35 mouse cellular contexts compared by ENCODE assay signal in genomic region chr9:40641318-40641717, GRCm38 (mm10). TPM values are rescaled to one million over a fixed set of nuclear protein-coding genes. Genes with fewer than 3 reads are reported as not detected.
DNase-seq lines count a peak whose midpoint lies in the region; ATAC-seq and TF ChIP-seq lines count a peak whose summit lies in the region.
"Had no signal": no experiment of that assay in that cellular context is flagged by ENCODE, and none has a peak within 500 bp of the region (broad histone marks: within the 10 kb centered on the region; RNA-seq: fewer than 3 reads in every experiment).

No protein-coding gene starts in this region.

- ATAC-seq in granulocyte monocyte progenitor cell, adult 5-6 weeks (replicated peaks; ENCODE audit: poor library complexity, severe bottlenecking): peak; percentile 89
- ATAC-seq: activated CD4-positive, CD25-positive, alpha-beta regulatory T cell, adult 4 months; midbrain, embryonic 15.5 days had no signal

- DNase-seq in lung, postnatal 36 days: peak; percentile 49
- no peak for DNase-seq in lung, postnatal 14 days
- peak; percentile 64 for DNase-seq in 416B (ENCODE audit: low read depth)
- no peak for DNase-seq in layer of hippocampus, postnatal 25 days (ENCODE audit: extremely low spot score in 1 of 2, low spot score in 1 of 2)
- no peak for DNase-seq in adrenal gland, postnatal 25 days
- no peak for DNase-seq in layer of hippocampus, adult 9-10 months (ENCODE audit: low spot score)
- DNase-seq: adrenal gland, postnatal 10 days; cerebellum, adult 8-10 months; cerebellum, postnatal 36 days; gastrocnemius, postnatal 25 days; heart, adult 2 months; heart, postnatal 14 days; kidney, adult 8-10 months; kidney, postnatal 10 days had no signal

- 30% methylated on average over 2 of the region's 2 CpGs for WGBS in bone marrow, adult 2 months

- no peaks in the 10 kb centered on the region; the same call in 1 of the 2 replicates for H3K4me1 ChIP-seq in bone marrow, adult 2 months (ENCODE audit: control insufficient read depth, insufficient read depth, low read length)

- no peak for TF ChIP-seq POLR2A in bone marrow, adult 2 months (IDR thresholded peaks at IDR 0.05; ENCODE audit: borderline replicate concordance, control insufficient read depth, low read depth, low read length)

- H3K4me3 ChIP-seq in bone marrow, adult 2 months (replicated peaks; ENCODE audit: control insufficient read depth, low read depth, low read length): no peak overlapping the region
- H3K4me3 ChIP-seq: heart, adult 2 months; heart, embryonic 13.5 days; lung, embryonic 15.5 days; midbrain, embryonic 15.5 days had no signal

- peak overlapping the region; percentile 31; the same call in 1 of the 2 replicates for H3K27ac ChIP-seq in bone marrow, adult 2 months (ENCODE audit: control insufficient read depth, insufficient read depth, low read depth, low read length, poor library complexity)
- H3K27ac ChIP-seq: heart, adult 2 months; heart, embryonic 13.5 days; liver, embryonic 14.5 days; lung, embryonic 15.5 days; stomach, postnatal 0 days had no signal

- no peak for TF ChIP-seq CTCF in bone marrow, adult 2 months (IDR thresholded peaks at IDR 0.05; ENCODE audit: control insufficient read depth, insufficient read depth, low read length)

RNA-seq across cellular contexts. Expression of gene Gm21915, which starts 29.1 kb away (rescaled TPM):
- not detected in 2 replicates for polyA plus RNA-seq in bone marrow, adult 2 months (2011; ENCODE audit: insufficient read depth, insufficient read length, low replicate concordance, missing spikeins)
- not detected in 2 replicates for total RNA-seq in granulocyte monocyte progenitor cell, adult 5-6 weeks (2014; fragmentation: Nextera tagmentation)
- not detected in 2 replicates for total RNA-seq in granulocyte monocyte progenitor cell, adult 5-6 weeks (2017)
- total RNA-seq in layer of hippocampus, postnatal 25 days (2021): not detected
- not detected in 2 replicates for total RNA-seq in adrenal gland, postnatal 25 days (2021)
- total RNA-seq: adrenal gland, postnatal 10 days; gastrocnemius, postnatal 25 days; heart, adult 2 months; heart, postnatal 14 days; layer of hippocampus, adult 18-20 months; left cerebral cortex, adult 18-20 months; left cerebral cortex, postnatal 25 days; neutrophil, adult 5-6 weeks had no signal
- polyA plus RNA-seq: activated CD4-positive, CD25-positive, alpha-beta regulatory T cell, adult 4 months; brain, embryonic 14.5 days; forebrain, embryonic 11.5 days; heart, adult 2 months; heart, embryonic 13.5 days; hindbrain, embryonic 14.5 days; intestine, embryonic 14.5 days; limb, embryonic 14.5 days; liver, embryonic 14.5 days; lung, embryonic 15.5 days; macrophage; midbrain, embryonic 15.5 days; small intestine, adult 2 months; stomach, postnatal 0 days; thymus, postnatal 0 days; urinary bladder, adult 2 months had no signal

RNA-seq across cellular contexts. Expression of gene Clmp, which starts 44.4 kb away (rescaled TPM):
- 1.9 and 4.1 TPM in 2 replicates for polyA plus RNA-seq in bone marrow, adult 2 months (2011; ENCODE audit: insufficient read depth, insufficient read length, low replicate concordance, missing spikeins)
- total RNA-seq in granulocyte monocyte progenitor cell, adult 5-6 weeks (2014; fragmentation: Nextera tagmentation): not detected in 2 replicates
- 0.13 and 0.52 TPM in 2 replicates for total RNA-seq in granulocyte monocyte progenitor cell, adult 5-6 weeks (2017)
- 10 to 100 TPM; 27.2 to 30.0 TPM for total RNA-seq in layer of hippocampus, postnatal 25 days (2021)
- 2.8 and 5.9 TPM in 2 replicates for total RNA-seq in adrenal gland, postnatal 25 days (2021)

Comparison
In these comparisons a context has a peak if more than half of its experiments do, and no peak if none do; other contexts are left out.
1. DNase-seq: peak in lung, postnatal 36 days (single experiment) and 416B (single experiment); none in lung, postnatal 14 days (single experiment), layer of hippocampus, postnatal 25 days (0 of 2), adrenal gland, postnatal 25 days (single experiment) and layer of hippocampus, adult 9-10 months (single experiment).